Mouse (Mus musculus): ENCODE results near the gene Lhcgr. TPM values are rescaled to one million over a fixed set of nuclear protein-coding genes. Genes with fewer than 3 reads are reported as not detected.

Gene Lhcgr
- polyA plus RNA-seq, 1 experiment from 2014 or later: 0.17 TPM

- 0 out of 2 replicates have a peak, but pooled peaks cover 2% of the 10 kb centered on the region for H3K4me1 ChIP-seq (ENCODE audit: control insufficient read depth, insufficient read depth, low read length)
- no peak overlapping the region for H3K27ac ChIP-seq (ENCODE audit: low read depth, low read length)
- no peak for ATAC-seq (replicated peaks; ENCODE audit: insufficient number of reproducible peaks, low FRiP score, low TSS enrichment)
- no peak overlapping the region for H3K9ac ChIP-seq (ENCODE audit: low read depth, low read length)
- H3K4me3 ChIP-seq (ENCODE audit: low read depth, low read length): no peak overlapping the region
- WGBS (ENCODE audit: insufficient replicate concordance): 17% methylated on average over 9 of the region's 9 CpGs
- no peaks in the 10 kb centered on the region for H3K9me3 ChIP-seq (replicated peaks; ENCODE audit: control insufficient read depth, low read length)
- H3K27me3 ChIP-seq (ENCODE audit: control insufficient read depth, insufficient read depth, low read length): peaks cover 7% of the 10 kb centered on the region; the same call in 1 of the 2 replicates
- H3K4me2 ChIP-seq: peak overlapping the region; percentile 27
- H3K36me3 ChIP-seq (ENCODE audit: control insufficient read depth, insufficient read depth, low read length): no peaks in the 10 kb centered on the region
Measured at GRCm38 (mm10) chr17:88758003-88758437, 33.8 kb downstream of the Lhcgr start.

DNA sequence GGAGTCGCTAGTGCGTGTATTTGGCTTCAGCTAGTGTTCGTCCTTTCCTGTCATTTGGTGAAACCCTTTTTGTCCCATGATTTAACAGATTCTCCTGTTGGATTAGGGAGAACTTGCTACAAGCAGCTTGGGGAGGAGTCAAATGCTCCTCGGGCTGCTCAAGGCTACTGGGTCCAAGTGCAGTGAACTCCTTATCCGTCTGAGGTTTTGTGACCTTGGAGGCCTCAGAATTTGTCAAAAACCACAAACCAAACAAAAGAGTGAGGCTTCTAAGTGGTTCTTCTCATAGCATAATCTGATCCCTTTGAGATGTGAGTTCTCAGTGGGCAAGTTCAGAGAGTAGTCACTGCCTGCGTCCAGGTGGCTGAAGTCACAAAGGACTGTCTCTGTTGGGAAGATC lies 36.0 kb downstream of the Lhcgr start:
- no peak overlapping the region for H3K9ac ChIP-seq (ENCODE audit: low read depth, low read length)
- H3K9me3 ChIP-seq (replicated peaks; ENCODE audit: control insufficient read depth, low read length): no peaks in the 10 kb centered on the region
- H3K27ac ChIP-seq (ENCODE audit: low read depth, low read length): no peak overlapping the region
- 66% methylated on average over 6 of the region's 6 CpGs for WGBS (ENCODE audit: insufficient replicate concordance)
- peaks cover 7% of the 10 kb centered on the region; the same call in 1 of the 2 replicates for H3K27me3 ChIP-seq (ENCODE audit: control insufficient read depth, insufficient read depth, low read length)
- ATAC-seq (replicated peaks; ENCODE audit: insufficient number of reproducible peaks, low FRiP score, low TSS enrichment): no peak
- no peak overlapping the region for H3K4me3 ChIP-seq (ENCODE audit: low read depth, low read length)
- H3K4me2 ChIP-seq: no peak overlapping the region
- H3K36me3 ChIP-seq (ENCODE audit: control insufficient read depth, insufficient read depth, low read length): no peaks in the 10 kb centered on the region
- H3K4me1 ChIP-seq (ENCODE audit: control insufficient read depth, insufficient read depth, low read length): 0 out of 2 replicates have a peak, but pooled peaks cover 2% of the 10 kb centered on the region

DNA sequence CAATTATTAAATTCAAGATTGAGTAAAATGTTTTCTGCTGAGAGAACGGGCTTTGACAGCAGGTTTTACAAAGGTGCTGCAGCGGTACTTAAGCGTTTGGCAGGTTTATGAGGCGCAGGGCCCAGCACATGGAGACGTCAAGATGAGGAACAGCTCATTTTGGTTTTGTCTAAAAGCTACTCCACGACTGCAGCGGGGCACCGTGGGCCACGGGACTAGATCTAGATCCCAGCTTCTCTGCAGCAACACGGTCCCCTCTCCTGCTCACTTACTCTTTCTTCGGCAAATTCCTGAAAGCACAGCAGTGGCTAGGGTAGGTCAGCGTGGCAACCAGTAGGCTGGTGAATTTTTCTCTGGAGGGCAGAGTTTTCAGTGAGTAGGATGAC lies 38.3 kb downstream of the Lhcgr start:
- Histone ChIP-seq H3K4me1 (ENCODE audit: control insufficient read depth, insufficient read depth, low read length) (0 out of 2 replicates have a peak, but pooled peaks cover 2% of the 10 kb centered on the region), H3K36me3 (ENCODE audit: control insufficient read depth, insufficient read depth, low read length) (no peaks in the 10 kb centered on the region), H3K9ac (ENCODE audit: low read depth, low read length) (no peak overlapping the region), H3K4me3 (ENCODE audit: low read depth, low read length) (0 out of 2 replicates have a peak overlapping the region, but pooled peaks have one; percentile 3), H3K27me3 (ENCODE audit: control insufficient read depth, insufficient read depth, low read length) (peaks cover 7% of the 10 kb centered on the region; the same call in 1 of the 2 replicates), H3K4me2 (peak overlapping the region; percentile 51), H3K9me3 (replicated peaks; ENCODE audit: control insufficient read depth, low read length) (no peaks in the 10 kb centered on the region), H3K27ac (ENCODE audit: low read depth, low read length) (no peak overlapping the region)
- ATAC-seq (replicated peaks; ENCODE audit: insufficient number of reproducible peaks, low FRiP score, low TSS enrichment): no peak
- 46% methylated on average over 12 of the region's 12 CpGs for WGBS (ENCODE audit: insufficient replicate concordance)

GRCm38 (mm10) chr17:88752827-88753471 lies 38.8 kb downstream of the Lhcgr start:
- no peaks in the 10 kb centered on the region for H3K36me3 ChIP-seq (ENCODE audit: control insufficient read depth, insufficient read depth, low read length)
- WGBS (ENCODE audit: insufficient replicate concordance): 9% methylated on average over 17 of the region's 17 CpGs
- 0 out of 2 replicates have a peak overlapping the region, but pooled peaks have one; percentile 3 for H3K4me3 ChIP-seq (ENCODE audit: low read depth, low read length)
- H3K27ac ChIP-seq (ENCODE audit: low read depth, low read length): no peak overlapping the region
- ATAC-seq (replicated peaks; ENCODE audit: insufficient number of reproducible peaks, low FRiP score, low TSS enrichment): no peak
- H3K9me3 ChIP-seq (replicated peaks; ENCODE audit: control insufficient read depth, low read length): no peaks in the 10 kb centered on the region
- peaks cover 7% of the 10 kb centered on the region; the same call in 1 of the 2 replicates for H3K27me3 ChIP-seq (ENCODE audit: control insufficient read depth, insufficient read depth, low read length)
- no peak overlapping the region for H3K9ac ChIP-seq (ENCODE audit: low read depth, low read length)
- peak overlapping the region; percentile 51 for H3K4me2 ChIP-seq
- H3K4me1 ChIP-seq (ENCODE audit: control insufficient read depth, insufficient read depth, low read length): no peaks in the 10 kb centered on the region

DNA sequence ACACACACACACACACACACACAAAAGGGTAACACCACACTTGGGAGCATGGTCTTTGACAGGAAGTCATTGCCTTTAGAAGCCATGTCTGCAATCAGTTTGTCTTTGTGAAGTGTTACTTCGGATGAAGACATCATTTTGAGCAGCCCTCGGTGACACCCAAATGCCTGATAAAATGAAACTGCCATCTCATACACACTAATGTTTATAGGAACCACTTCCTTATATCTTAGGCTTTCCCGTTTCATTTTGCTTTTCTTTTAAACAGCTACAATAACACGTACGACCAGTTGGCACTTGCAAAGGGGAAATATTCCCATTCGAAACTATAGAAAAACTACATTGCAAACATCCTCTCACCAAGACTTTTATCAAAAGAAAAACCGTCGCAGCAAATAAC lies 42.1 kb downstream of the Lhcgr start:
- H3K4me3 ChIP-seq (ENCODE audit: low read depth, low read length): no peak overlapping the region
- H3K9me3 ChIP-seq (replicated peaks; ENCODE audit: control insufficient read depth, low read length): no peaks in the 10 kb centered on the region
- 61% methylated on average over 8 of the region's 8 CpGs for WGBS (ENCODE audit: insufficient replicate concordance)
- H3K4me1 ChIP-seq (ENCODE audit: control insufficient read depth, insufficient read depth, low read length): no peaks in the 10 kb centered on the region
- H3K27ac ChIP-seq (ENCODE audit: low read depth, low read length): no peak overlapping the region
- H3K27me3 ChIP-seq (ENCODE audit: control insufficient read depth, insufficient read depth, low read length): peaks cover 4% of the 10 kb centered on the region; the same call in 1 of the 2 replicates
- no peaks in the 10 kb centered on the region for H3K36me3 ChIP-seq (ENCODE audit: control insufficient read depth, insufficient read depth, low read length)
- H3K4me2 ChIP-seq: no peak overlapping the region
- ATAC-seq (replicated peaks; ENCODE audit: insufficient number of reproducible peaks, low FRiP score, low TSS enrichment): no peak
- no peak overlapping the region for H3K9ac ChIP-seq (ENCODE audit: low read depth, low read length)

DNA sequence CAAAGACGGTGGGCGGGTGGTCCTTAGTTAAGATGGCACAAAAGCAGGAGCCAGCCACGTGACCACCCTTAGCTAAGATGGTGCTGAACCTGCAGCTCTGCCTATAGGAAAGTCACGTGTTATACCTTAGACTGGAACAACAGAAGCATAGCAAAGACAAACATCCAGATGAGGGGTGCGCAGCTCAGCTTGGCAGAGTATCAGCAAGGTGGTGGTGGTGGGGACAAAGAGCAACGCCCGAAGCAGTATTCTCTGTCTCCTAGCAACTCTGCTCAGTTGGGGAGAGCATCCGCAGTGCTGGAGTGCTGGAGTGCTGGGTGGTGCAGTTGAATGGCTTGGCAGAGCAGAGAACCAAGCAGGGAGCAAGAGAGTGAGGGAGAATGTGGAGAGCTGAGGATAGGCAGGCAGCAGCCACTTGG lies 85.5 kb downstream of the Lhcgr start:
- WGBS (ENCODE audit: insufficient replicate concordance): 56% methylated on average over 8 of the region's 8 CpGs
- no peaks in the 10 kb centered on the region for H3K4me1 ChIP-seq (ENCODE audit: control insufficient read depth, insufficient read depth, low read length)
- ATAC-seq (replicated peaks; ENCODE audit: insufficient number of reproducible peaks, low FRiP score, low TSS enrichment): no peak
- H3K9ac ChIP-seq (ENCODE audit: low read depth, low read length): no peak overlapping the region
- H3K27me3 ChIP-seq (ENCODE audit: control insufficient read depth, insufficient read depth, low read length): no peaks in the 10 kb centered on the region
- no peak overlapping the region for H3K27ac ChIP-seq (ENCODE audit: low read depth, low read length)
- no peak overlapping the region for H3K4me2 ChIP-seq
- no peaks in the 10 kb centered on the region for H3K9me3 ChIP-seq (replicated peaks; ENCODE audit: control insufficient read depth, low read length)
- H3K4me3 ChIP-seq (ENCODE audit: low read depth, low read length): no peak overlapping the region
- H3K36me3 ChIP-seq (ENCODE audit: control insufficient read depth, insufficient read depth, low read length): no peaks in the 10 kb centered on the region

DNA sequence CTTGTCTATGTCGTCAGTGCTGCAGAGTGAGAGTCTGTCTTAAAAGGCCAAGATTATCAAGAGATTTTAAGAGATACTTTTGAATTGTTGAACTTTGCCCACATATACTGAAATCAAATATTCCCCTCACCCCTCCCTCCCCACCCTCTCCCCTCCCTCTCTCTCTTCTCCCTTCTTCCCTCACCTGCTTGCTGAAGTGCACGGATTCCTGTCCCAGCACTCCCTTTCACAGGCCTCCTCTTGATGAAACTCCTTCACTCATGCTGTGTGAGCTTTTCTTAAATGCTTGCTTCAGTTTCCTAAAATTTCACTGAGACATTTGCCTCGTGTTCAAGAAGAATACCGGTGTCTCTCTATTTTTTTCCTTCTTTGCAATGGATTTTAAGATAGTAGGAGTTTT lies 88.7 kb downstream of the Lhcgr start:
- Histone ChIP-seq H3K36me3 (ENCODE audit: control insufficient read depth, insufficient read depth, low read length) (no peaks in the 10 kb centered on the region), H3K27me3 (ENCODE audit: control insufficient read depth, insufficient read depth, low read length) (no peaks in the 10 kb centered on the region; the same call in 1 of the 2 replicates), H3K4me2 (no peak overlapping the region), H3K9me3 (replicated peaks; ENCODE audit: control insufficient read depth, low read length) (no peaks in the 10 kb centered on the region), H3K9ac (ENCODE audit: low read depth, low read length) (no peak overlapping the region), H3K27ac (ENCODE audit: low read depth, low read length) (no peak overlapping the region), H3K4me1 (ENCODE audit: control insufficient read depth, insufficient read depth, low read length) (no peaks in the 10 kb centered on the region), H3K4me3 (ENCODE audit: low read depth, low read length) (no peak overlapping the region)
- ATAC-seq (replicated peaks; ENCODE audit: insufficient number of reproducible peaks, low FRiP score, low TSS enrichment): no peak
- 43% methylated on average over 4 of the region's 4 CpGs for WGBS (ENCODE audit: insufficient replicate concordance)

DNA sequence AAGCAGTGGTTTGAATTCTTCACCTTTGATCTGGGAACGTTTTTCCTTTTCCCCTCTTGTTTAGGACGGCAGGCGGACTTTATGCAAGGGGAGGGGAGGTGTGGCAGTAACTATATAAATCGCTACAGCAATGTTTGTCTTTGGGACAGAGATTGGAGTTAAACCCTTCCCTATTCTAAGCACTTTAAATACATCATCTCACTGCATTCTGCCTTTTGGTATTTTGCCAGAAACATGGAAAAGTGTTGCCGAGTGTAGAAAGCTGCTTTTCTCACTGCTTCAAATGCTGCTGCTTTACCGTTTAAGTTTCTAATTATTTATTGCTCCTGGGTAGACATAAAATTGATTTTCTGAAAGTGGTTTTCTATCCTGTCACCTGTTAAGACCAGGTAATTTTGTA lies 89.4 kb downstream of the Lhcgr start:
- no peaks in the 10 kb centered on the region; the same call in 1 of the 2 replicates for H3K27me3 ChIP-seq (ENCODE audit: control insufficient read depth, insufficient read depth, low read length)

GRCm38 (mm10) chr17:88700901-88701300 lies 90.9 kb downstream of the Lhcgr start:
- no peak for ATAC-seq (replicated peaks; ENCODE audit: insufficient number of reproducible peaks, low FRiP score, low TSS enrichment)
- Histone ChIP-seq H3K4me3 (ENCODE audit: low read depth, low read length) (no peak overlapping the region), H3K4me1 (ENCODE audit: control insufficient read depth, insufficient read depth, low read length) (no peaks in the 10 kb centered on the region)

More for the DNA sequence above, 89.4 kb downstream of the Lhcgr start:
- H3K4me2 ChIP-seq: no peak overlapping the region
- H3K27ac ChIP-seq (ENCODE audit: low read depth, low read length): no peak overlapping the region
- no peaks in the 10 kb centered on the region for H3K36me3 ChIP-seq (ENCODE audit: control insufficient read depth, insufficient read depth, low read length)
- H3K9me3 ChIP-seq (replicated peaks; ENCODE audit: control insufficient read depth, low read length): no peaks in the 10 kb centered on the region
- no peak for ATAC-seq (replicated peaks; ENCODE audit: insufficient number of reproducible peaks, low FRiP score, low TSS enrichment)
- no peak overlapping the region for H3K9ac ChIP-seq (ENCODE audit: low read depth, low read length)
- WGBS (ENCODE audit: insufficient replicate concordance): 44% methylated on average over 6 of the region's 6 CpGs
- no peaks in the 10 kb centered on the region for H3K4me1 ChIP-seq (ENCODE audit: control insufficient read depth, insufficient read depth, low read length)
- H3K4me3 ChIP-seq (ENCODE audit: low read depth, low read length): no peak overlapping the region

More at GRCm38 (mm10) chr17:88700901-88701300, 90.9 kb downstream of the Lhcgr start:
- Histone ChIP-seq H3K4me2 (no peak overlapping the region), H3K9ac (ENCODE audit: low read depth, low read length) (no peak overlapping the region), H3K27ac (ENCODE audit: low read depth, low read length) (no peak overlapping the region), H3K27me3 (ENCODE audit: control insufficient read depth, insufficient read depth, low read length) (no peaks in the 10 kb centered on the region; the same call in 1 of the 2 replicates), H3K36me3 (ENCODE audit: control insufficient read depth, insufficient read depth, low read length) (no peaks in the 10 kb centered on the region), H3K9me3 (replicated peaks; ENCODE audit: control insufficient read depth, low read length) (no peaks in the 10 kb centered on the region)
